Mouse (Mus musculus) MEL (cell line): ENCODE measurements around the gene Ttll11.

ENCODE experiments used
- CTCF ChIP-seq, 3 experiments: IDR thresholded peaks in 2 of 3; conservative IDR thresholded peaks in 1 of 3; 2 replicates each; pipeline ENCODE4 v1.5.1; 2011 to 2012; ENCODE audit warnings: low read length in 3 of 3, low read depth in 2 of 3, mild to moderate bottlenecking in 2 of 3, improper control_type of control experiment in 1 of 3, inconsistent platforms in 1 of 3, mixed read lengths in 1 of 3, moderate library complexity in 1 of 3; ENCODE audit not compliant: control insufficient read depth in 1 of 3, insufficient read depth in 1 of 3, poor library complexity in 1 of 3, severe bottlenecking in 1 of 3
- EP300 ChIP-seq, 2 experiments: IDR thresholded peaks; 2 replicates each; pipeline ENCODE4 v1.6.1; 2011; ENCODE audit warnings: improper control_type of control experiment in 2 of 2, low read length in 2 of 2, low read depth in 1 of 2, mild to moderate bottlenecking in 1 of 2
- MAZ ChIP-seq: IDR thresholded peaks from 2 replicates; pipeline ENCODE4 v1.6.1; 2012; ENCODE audit warnings: low read depth, mild to moderate bottlenecking, inconsistent platforms, low read length, improper control_type of control experiment
- ZMIZ1 ChIP-seq: IDR thresholded peaks from 2 replicates; pipeline ENCODE4 v1.6.1; 2012; ENCODE audit warnings: low read depth, mild to moderate bottlenecking, inconsistent platforms, low read length, improper control_type of control experiment, moderate library complexity

GRCm38 (mm10) chr2:35712611-35713010 is 267.1 kb downstream of the Ttll11 start:
- TF ChIP-seq EP300 (IDR thresholded peaks at IDR 0.05; ENCODE audit: low read depth in 1 of 2, low read length in 2 of 2) (no peak), CTCF (IDR thresholded peaks at IDR 0.05 in 2 of 3, conservative IDR thresholded peaks at IDR 0.05 in 1 of 3; ENCODE audit: control insufficient read depth in 1 of 3, insufficient read depth in 1 of 3, low read depth in 2 of 3, low read length in 3 of 3, poor library complexity in 1 of 3, severe bottlenecking in 1 of 3) (no peak), ZMIZ1 (no peak), MAZ (no peak)
